Mouse (Mus musculus) brain, embryonic 14.5 days (tissue): ENCODE measurements at regions not wholly inside any gene's neighbourhood (a gene's known extent, or its start where the extent isn't known, plus 50 kb on each side); places are given as distances from the start of the nearest gene placed in this dataset.

Experiments
- CTCF ChIP-seq: fragments of 200-500 bp; IDR thresholded peaks from 2 replicates; pipeline ENCODE4 v1.5.1; 2012; ENCODE audit warnings: inconsistent platforms, mild to moderate bottlenecking, moderate library complexity, borderline replicate concordance; ENCODE audit not compliant: insufficient read depth, insufficient read length; ENCODE audit errors: extremely low read depth
- POLR2A ChIP-seq: fragments of 200-500 bp; IDR thresholded peaks from 2 replicates; pipeline ENCODE4 v1.6.1; 2012; ENCODE audit warnings: mild to moderate bottlenecking, inconsistent platforms, borderline replicate concordance; ENCODE audit not compliant: poor library complexity, insufficient read depth, insufficient read length, severe bottlenecking; ENCODE audit errors: extremely low read depth

- TF ChIP-seq CTCF (no peak), POLR2A (no peak)
Observed at GRCm38 (mm10) chr5:59103358-59104077, 1385.8 kb downstream of the Pcdh7 start.
